Mouse (Mus musculus) urinary bladder, adult 18-20 months (tissue): ENCODE data around the gene Omd.
"Not testable (repeated sequence)": the region's sequence is repeated elsewhere in the genome, so short reads cannot be mapped to it uniquely, and the experiment has no call there.

ENCODE experiments used
- DNase-seq, 2 experiments: peaks; one replicate each; pipeline ENCODE4 v3.0.0; 2022; ENCODE audit warnings: low spot score in 2 of 2, mixed read lengths in 2 of 2

Omd gene

GRCm38 (mm10) chr13:49581541-49582530 lies at the start of gene Omd:
Gene Omd (plus strand): TSS chr13:49582462.
- no peak for DNase-seq

- no peak for DNase-seq
Measured at GRCm38 (mm10) chr13:49536946-49537345, 45.3 kb upstream of the Omd start.

DNA sequence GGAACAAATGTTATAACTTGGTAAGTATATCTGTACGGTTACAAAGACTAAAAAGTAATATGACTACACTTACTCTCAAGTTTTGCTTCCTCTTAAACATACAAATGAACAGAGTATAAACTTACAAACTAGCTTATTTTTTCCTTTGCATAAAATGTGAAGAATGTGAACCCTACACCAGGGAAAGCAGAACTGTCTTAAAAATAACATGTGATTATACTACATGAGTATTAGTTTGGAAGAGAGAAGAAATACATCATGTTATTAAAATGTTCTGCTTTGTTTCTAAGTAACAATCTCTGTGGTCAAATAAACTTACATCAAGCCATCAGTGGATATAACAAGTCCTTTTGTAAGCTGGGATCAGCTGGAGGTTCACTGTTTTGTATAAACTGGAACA lies 43.6 kb upstream of the Omd start:
- DNase-seq, result no peak

- no peak for DNase-seq
Measured at GRCm38 (mm10) chr13:49544279-49544678, 38.0 kb upstream of the Omd start, which contains the start of gene Aspn. Gene Aspn (plus strand): TSS chr13:49544443.

DNA sequence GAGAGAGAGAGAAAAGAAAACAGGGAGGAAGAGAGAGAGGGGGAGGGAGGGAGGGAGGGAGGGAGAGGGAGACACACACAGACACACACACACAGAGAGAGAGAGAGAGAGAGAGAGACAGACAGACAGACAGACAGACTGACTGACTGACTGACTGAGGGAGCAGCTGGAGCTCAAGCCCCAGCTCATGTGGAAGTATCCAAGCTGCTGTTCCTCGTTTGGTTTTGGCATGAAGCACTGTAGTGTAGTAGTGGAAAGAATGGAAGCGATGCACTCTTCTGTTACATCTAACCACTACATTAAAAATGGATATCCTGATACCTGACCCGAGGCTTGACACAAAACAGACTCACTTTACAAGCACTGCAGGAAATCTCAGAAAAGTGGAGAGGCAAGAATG lies 36.6 kb upstream of the Omd start:
- DNase-seq, result no peak

DNA sequence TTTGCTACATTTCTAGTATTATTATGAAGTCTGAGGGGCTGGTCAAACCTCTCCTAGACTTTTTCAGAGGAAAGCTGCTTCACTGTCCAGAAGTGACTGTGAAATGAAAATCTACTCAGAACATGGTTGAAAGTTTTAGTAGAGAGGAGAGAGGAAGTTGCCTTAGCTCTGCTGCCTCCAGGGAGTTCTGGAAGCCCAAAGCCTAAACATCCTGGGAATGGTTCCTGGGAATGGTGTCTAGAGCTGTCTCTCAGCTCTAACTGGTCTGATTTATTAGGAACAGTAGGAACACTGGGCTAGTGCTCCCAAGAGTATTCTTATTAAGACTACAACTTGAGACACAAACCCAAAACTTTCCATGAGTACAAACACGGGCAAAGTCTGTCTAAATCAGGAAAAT lies 35.7 kb upstream of the Omd start:
- DNase-seq, result no peak

GRCm38 (mm10) chr13:49547563-49548150 lies 34.6 kb upstream of the Omd start:
- DNase-seq, result no peak

DNA sequence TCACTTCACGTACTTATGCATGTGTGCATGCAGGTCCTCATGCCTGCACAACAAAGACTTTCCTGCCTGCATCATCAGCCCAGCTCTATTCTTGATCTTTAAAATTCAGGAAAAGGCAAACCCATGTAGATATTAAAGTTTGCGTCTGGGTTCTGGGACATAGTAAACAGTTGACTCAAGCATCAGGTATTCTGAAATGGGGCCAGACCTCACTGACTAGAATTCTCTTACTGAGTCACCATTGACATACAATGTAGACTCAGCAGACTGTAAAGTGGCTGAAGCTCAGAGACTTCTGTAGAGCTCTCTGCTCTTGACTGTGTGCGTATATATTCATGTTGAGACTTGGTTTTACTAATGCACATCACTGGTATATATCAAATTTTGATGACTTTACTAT lies 32.6 kb upstream of the Omd start:
- DNase-seq, result no peak

GRCm38 (mm10) chr13:49554519-49554918 lies 27.7 kb upstream of the Omd start:
- DNase-seq, result no peak

GRCm38 (mm10) chr13:49556203-49556602 lies 26.1 kb upstream of the Omd start:
- no peak for DNase-seq

DNA sequence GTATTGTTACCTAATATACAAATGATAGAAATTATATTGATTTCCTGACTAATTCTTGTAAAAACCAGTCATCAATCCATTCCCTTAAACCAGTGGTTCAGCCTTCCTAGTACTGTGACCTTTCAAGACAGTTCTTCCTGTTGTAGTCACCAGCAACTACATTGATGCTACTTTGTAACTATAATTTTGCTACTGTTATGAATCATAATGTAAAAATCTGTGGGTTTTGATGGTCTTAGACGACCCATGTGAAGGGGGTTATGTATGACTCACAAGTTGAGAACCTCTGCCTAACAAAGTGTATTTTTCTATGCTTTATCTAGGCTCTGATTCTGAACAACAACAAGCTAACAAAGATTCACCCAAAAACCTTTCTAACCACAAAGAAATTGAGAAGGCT lies 25.3 kb upstream of the Omd start:
- DNase-seq, result no peak

GRCm38 (mm10) chr13:49559185-49559584 lies 23.1 kb upstream of the Omd start:
- DNase-seq, result no peak

DNA sequence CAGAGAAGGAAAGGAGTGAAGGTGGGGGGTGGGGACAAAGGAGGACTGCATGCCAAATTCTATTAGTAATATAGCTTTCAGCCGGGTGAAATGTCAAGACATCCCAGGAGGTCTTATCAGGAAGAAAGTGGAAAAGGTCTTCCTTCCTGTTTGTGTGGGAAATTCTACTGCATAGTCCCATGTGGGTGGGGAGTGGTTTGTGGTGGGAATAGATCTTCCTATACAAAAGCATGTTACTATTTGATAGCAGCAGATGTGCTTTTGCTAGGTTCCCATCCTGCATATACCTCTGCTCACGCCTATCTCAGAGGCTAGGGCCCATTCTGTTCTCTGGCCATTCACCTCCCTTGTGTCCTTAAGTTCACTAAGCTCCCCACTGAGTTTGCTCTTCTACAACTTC lies 21.4 kb upstream of the Omd start:
- no peak for DNase-seq

DNA sequence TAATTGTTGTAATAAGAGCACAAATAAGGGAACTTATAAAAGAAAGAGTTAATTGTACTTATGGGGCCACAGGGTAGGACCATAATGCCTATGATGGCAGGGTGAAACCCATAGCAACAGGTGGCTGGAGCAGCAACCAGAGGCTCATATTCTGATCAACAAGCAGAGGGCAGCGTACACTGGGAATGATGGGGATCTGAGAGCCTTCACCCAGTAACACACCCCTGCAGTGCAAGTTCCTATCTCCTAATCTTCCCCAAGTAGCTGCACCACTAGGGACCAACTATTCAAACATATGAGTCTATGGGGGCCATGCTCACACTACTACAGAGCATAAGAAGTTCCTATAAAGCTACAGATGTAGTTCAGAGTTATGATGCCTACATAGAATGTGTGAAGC lies 17.9 kb upstream of the Omd start:
- DNase-seq, result no peak

- DNase-seq, result no peak
Measured at GRCm38 (mm10) chr13:49570371-49570770, 11.9 kb upstream of the Omd start.

DNA sequence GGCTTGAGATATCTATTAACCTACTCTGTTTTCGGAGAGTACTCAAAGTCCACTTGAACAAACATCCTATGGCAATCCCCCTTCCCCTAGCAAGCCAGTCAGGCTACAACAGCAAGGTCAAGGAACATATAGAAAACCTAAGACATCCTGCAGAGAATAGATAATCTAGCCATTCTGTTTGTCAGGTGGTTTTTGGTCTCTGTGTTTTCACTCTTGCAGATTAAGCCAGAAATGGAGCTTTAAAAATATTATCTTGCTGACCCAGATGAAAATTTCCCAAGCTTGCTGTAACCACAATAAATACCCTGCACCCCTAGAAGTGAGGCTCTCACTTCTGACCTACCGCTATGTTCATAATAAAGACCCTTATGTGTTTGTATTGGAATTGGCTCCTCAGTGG lies 10.8 kb upstream of the Omd start:
- DNase-seq, result no peak

- DNase-seq, result no peak
Measured at GRCm38 (mm10) chr13:49583859-49584258, 1.6 kb downstream of the Omd start.

GRCm38 (mm10) chr13:49584307-49585005 lies 2.2 kb downstream of the Omd start:
- DNase-seq, result no peak

DNA sequence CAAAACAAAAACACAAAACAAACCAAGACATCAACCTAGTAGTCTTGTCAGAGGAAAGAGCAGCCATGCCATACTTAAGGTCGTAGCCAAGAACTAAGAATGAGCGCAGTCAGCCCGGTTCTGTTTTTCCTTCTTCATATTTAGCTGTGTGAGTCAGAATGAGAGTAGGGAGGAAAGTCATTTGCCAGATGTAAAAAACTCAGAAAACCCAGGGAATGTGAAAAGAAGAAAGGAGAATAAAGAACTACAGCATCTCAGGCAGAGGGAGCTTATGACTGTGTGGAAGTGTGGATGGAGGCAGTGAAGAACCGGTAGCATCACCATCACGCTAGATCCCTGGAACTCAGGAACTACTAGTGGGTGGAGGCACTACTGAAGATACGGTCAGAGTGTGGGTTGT lies 3.8 kb downstream of the Omd start:
- no peak for DNase-seq

GRCm38 (mm10) chr13:49602541-49602940 lies 20.3 kb downstream of the Omd start:
- DNase-seq, result not testable (repeated sequence)

DNA sequence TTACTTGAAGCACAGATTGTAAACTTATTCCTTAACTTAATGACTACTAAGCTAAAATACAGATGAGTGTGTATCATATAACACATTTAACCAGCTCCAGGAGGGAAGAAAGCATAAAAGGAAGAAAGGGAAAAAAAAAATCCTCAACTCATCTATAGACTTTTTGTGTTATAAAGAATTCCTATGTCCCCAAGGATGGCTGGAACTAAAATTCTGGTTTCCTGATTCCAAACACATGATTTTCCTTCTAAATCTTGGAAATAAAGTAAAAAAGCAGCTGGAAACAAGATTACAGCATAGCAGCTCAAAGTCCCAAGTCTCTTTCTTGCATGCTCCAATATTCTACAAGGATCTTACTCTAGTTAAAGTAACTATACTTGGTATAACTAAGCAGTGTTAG lies 21.3 kb downstream of the Omd start:
- DNase-seq, result no peak

- peak in 1 of 2 experiments; percentile 22 for DNase-seq
Measured at GRCm38 (mm10) chr13:49607714-49608113, 25.5 kb downstream of the Omd start, which contains the start of gene Ogn. Gene Ogn (plus strand): TSS chr13:49608046.
